In the genomic region with DNA sequence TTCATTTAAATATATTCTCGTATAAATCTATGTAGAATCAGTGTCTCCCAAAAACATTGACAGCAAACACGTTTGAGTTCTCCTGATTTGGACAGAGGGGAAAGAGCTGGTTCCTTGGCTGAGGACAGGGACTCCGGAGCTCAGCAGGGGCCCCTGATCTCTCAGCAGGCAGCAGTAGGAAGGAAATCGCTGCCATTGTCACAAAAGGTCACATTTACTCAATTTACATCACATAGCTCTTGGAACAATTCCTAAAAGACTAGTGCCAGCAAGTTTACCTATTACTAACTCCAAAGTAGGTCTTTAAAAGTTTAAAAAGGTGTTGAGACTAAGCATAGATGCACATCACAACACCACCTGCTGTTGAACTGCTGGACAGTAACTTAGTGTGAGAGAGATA, we compare ENCODE assay signal across 28 mouse cellular contexts. TPM values are rescaled to one million over a fixed set of nuclear protein-coding genes. Genes with fewer than 3 reads are reported as not detected.
DNase-seq lines count a peak whose midpoint lies in the region; ATAC-seq lines count a peak whose summit lies in the region.
"Had no signal": no experiment of that assay in that cellular context is flagged by ENCODE, and none has a peak within 500 bp of the region (broad histone marks: within the 10 kb centered on the region; RNA-seq: fewer than 3 reads in every experiment).

No protein-coding gene starts in this region.

- no peaks in the 10 kb centered on the region for H3K9me3 ChIP-seq in limb, embryonic 11.5 days (ENCODE audit: control insufficient read depth, low read length)
- H3K9me3 ChIP-seq in limb, embryonic 10.5 days (replicated peaks) = no peaks in the 10 kb centered on the region
- H3K9me3 ChIP-seq: embryonic facial prominence, embryonic 13.5 days; embryonic facial prominence, embryonic 15.5 days; forebrain, embryonic 10.5 days; forebrain, embryonic 12.5 days; G1E had no signal

- H3K27ac ChIP-seq in limb, embryonic 11.5 days (replicated peaks; ENCODE audit: low read depth, low read length) = no peak overlapping the region
- H3K27ac ChIP-seq in limb, embryonic 10.5 days = no peak overlapping the region
- H3K27ac ChIP-seq: embryonic facial prominence, embryonic 13.5 days; embryonic facial prominence, embryonic 15.5 days; forebrain, embryonic 10.5 days; forebrain, embryonic 12.5 days had no signal

- H3K36me3 ChIP-seq in limb, embryonic 11.5 days (ENCODE audit: control insufficient read depth, insufficient read depth, low read length) = no peaks in the 10 kb centered on the region
- H3K36me3 ChIP-seq in limb, embryonic 10.5 days = no peaks in the 10 kb centered on the region
- H3K36me3 ChIP-seq: embryonic facial prominence, embryonic 13.5 days; embryonic facial prominence, embryonic 15.5 days; forebrain, embryonic 10.5 days; forebrain, embryonic 12.5 days; G1E had no signal

- no peak overlapping the region for H3K9ac ChIP-seq in limb, embryonic 11.5 days (ENCODE audit: low read length)
- H3K9ac ChIP-seq: embryonic facial prominence, embryonic 13.5 days; embryonic facial prominence, embryonic 15.5 days; forebrain, embryonic 12.5 days had no signal

- no peak for ATAC-seq in limb, embryonic 11.5 days (ENCODE audit: insufficient number of reproducible peaks, low FRiP score, low TSS enrichment, low read depth)
- ATAC-seq: CD4-positive, CD25-positive, alpha-beta regulatory T cell, adult 4 months; forebrain, embryonic 14.5 days; forebrain, embryonic 16.5 days; Patski had no signal

- DNase-seq in limb, embryonic 11.5 days (ENCODE audit: low spot score) = peak; percentile 16
- no peak for DNase-seq in limb, embryonic 10.5 days (ENCODE audit: low spot score)
- DNase-seq in R1 (ENCODE audit: low read depth, low spot score) (peak; percentile 77), ZHBTc4 (ENCODE audit: low read depth, low spot score) (peak; percentile 79)
- no peak for DNase-seq in ovary, postnatal 14 days (ENCODE audit: low spot score)
- DNase-seq in retina, postnatal 1 day = no peak
- DNase-seq: adrenal gland, adult 2 months; adrenal gland, postnatal 10 days; adrenal gland, postnatal 25 days; B cell, adult 2 months; cerebellum, adult 11 months; cerebellum, adult 18-20 months; cerebellum, adult 8-10 months; cerebellum, adult 9-11 months; cerebellum, postnatal 36 days; embryo, embryonic 11 days had no signal

- no peaks in the 10 kb centered on the region for H3K27me3 ChIP-seq in limb, embryonic 11.5 days (ENCODE audit: control insufficient read depth, insufficient read depth, low read length)
- H3K27me3 ChIP-seq in limb, embryonic 10.5 days (ENCODE audit: low read depth, poor library complexity, severe bottlenecking) = no peaks in the 10 kb centered on the region
- H3K27me3 ChIP-seq: CH12.LX; embryonic facial prominence, embryonic 13.5 days; embryonic facial prominence, embryonic 15.5 days; forebrain, embryonic 12.5 days had no signal

- H3K4me1 ChIP-seq in limb, embryonic 11.5 days (ENCODE audit: control insufficient read depth, insufficient read depth, low read length) = no peaks in the 10 kb centered on the region
- 0 out of 2 replicates have a peak, but pooled peaks cover 2% of the 10 kb centered on the region for H3K4me1 ChIP-seq in limb, embryonic 10.5 days
- H3K4me1 ChIP-seq: embryonic facial prominence, embryonic 13.5 days; embryonic facial prominence, embryonic 15.5 days; forebrain, embryonic 10.5 days; forebrain, embryonic 12.5 days had no signal

- 40% methylated on average over 4 of the region's 4 CpGs for WGBS in limb, embryonic 11.5 days
- 34% methylated on average over 4 of the region's 4 CpGs for WGBS in limb, embryonic 10.5 days

- H3K4me2 ChIP-seq in limb, embryonic 11.5 days (ENCODE audit: low read depth, severe bottlenecking) = no peak overlapping the region
- H3K4me2 ChIP-seq: embryonic facial prominence, embryonic 13.5 days; embryonic facial prominence, embryonic 15.5 days; forebrain, embryonic 12.5 days had no signal

- no peak overlapping the region for H3K4me3 ChIP-seq in limb, embryonic 11.5 days (ENCODE audit: low read depth, low read length)
- H3K4me3 ChIP-seq in limb, embryonic 10.5 days = no peak overlapping the region
- H3K4me3 ChIP-seq: embryonic facial prominence, embryonic 13.5 days; embryonic facial prominence, embryonic 15.5 days; erythroblast, embryonic 14.5 days; forebrain, embryonic 10.5 days; forebrain, embryonic 12.5 days had no signal

RNA-seq across cellular contexts. Expression of a gene that starts 59.7 kb away (rescaled TPM):
- 0.54 TPM in 1 of 2 replicates, not detected in the other for polyA plus RNA-seq in limb, embryonic 11.5 days (2014; fragmentation: Nextera tagmentation; extraction: Ambion mirVana)
- 0.71 and 2.7 TPM in 2 replicates for polyA plus RNA-seq in limb, embryonic 10.5 days (2016; fragmentation: Nextera tagmentation; extraction: Ambion mirVana)
- polyA plus RNA-seq: erythroblast, embryonic 14.5 days; forebrain, embryonic 10.5 days; forebrain, embryonic 12.5 days; frontal cortex, adult 2 months; G1E; Patski had no signal

Comparison
In these comparisons a context has a peak if more than half of its experiments do, and no peak if none do; other contexts are left out.
1. DNase-seq: peak in limb, embryonic 11.5 days (single experiment), R1 (single experiment) and ZHBTc4 (single experiment); none in limb, embryonic 10.5 days (single experiment), ovary, postnatal 14 days (single experiment) and retina, postnatal 1 day (single experiment).